Mouse (Mus musculus): ENCODE data around the gene Gm15155. TPM values are rescaled to one million over a fixed set of nuclear protein-coding genes. Genes with fewer than 3 reads are reported as not detected.
"Not testable (repeated sequence)": the region's sequence is repeated elsewhere in the genome, so short reads cannot be mapped to it uniquely, and the experiment has no call there.

The Gm15155 gene
- polyA plus RNA-seq, 1 experiment from 2014 or later: not detected

DNA sequence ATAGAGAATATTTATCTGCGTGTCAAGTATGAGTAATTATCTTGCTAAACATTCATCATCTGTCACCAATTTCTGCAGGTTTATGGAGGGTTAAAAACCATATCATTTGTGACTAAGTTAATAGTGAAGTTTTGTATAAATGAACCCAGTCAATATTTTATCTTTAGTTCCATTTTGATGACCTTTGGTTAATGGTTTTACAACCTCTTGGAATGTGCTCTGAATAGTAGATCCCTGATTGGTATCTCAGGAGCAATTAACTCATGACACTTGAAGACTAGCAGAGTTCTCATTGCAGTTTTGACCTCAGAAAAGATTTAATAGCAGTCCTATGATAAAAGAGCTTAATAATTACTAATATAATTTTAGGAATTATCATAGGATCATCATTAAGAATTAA lies 385.2 kb downstream of the Gm15155 start:
- in situ Hi-C loops (cut with MboI; ENCODE audit: low pct_unique_long_range_greater_than_20kb): no loop called here
- DNase-seq (ENCODE audit: low read depth, low spot score) (no peak), ATAC-seq (no peak)
- POLR2A ChIA-PET: no interaction called here
- CTCF ChIA-PET: no interaction called here
- H3K27me3 ChIP-seq: no peaks in the 10 kb centered on the region
- TF ChIP-seq CTCF (IDR thresholded peaks at IDR 0.05): no peak

DNA sequence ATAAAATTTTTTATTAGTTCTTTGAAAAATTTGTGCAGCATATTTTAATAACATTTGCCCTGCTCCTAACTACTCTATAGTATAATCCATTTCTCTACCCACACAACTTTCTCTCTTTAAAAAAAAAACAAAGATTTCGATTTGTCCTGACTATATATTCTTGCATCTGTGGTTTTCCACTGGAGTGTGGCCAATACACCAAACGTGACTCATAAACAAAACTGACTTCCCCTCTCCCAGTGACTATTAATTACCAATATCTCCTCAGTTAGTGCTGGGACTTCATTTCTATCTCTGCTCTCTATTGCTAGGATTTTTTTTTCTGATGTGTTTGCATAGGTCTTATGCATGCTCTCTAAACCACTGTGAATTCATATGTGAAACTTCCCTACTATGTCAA lies 531.2 kb downstream of the Gm15155 start:
- no peaks in the 10 kb centered on the region for H3K27me3 ChIP-seq
- in situ Hi-C loops (cut with MboI; ENCODE audit: low pct_unique_long_range_greater_than_20kb): no loop called here
- no peak for DNase-seq (ENCODE audit: low read depth, low spot score)
- POLR2A ChIA-PET: no interaction called here
- no peak for TF ChIP-seq CTCF (IDR thresholded peaks at IDR 0.05)
- CTCF ChIA-PET: no interaction called here
- no peak for ATAC-seq

DNA sequence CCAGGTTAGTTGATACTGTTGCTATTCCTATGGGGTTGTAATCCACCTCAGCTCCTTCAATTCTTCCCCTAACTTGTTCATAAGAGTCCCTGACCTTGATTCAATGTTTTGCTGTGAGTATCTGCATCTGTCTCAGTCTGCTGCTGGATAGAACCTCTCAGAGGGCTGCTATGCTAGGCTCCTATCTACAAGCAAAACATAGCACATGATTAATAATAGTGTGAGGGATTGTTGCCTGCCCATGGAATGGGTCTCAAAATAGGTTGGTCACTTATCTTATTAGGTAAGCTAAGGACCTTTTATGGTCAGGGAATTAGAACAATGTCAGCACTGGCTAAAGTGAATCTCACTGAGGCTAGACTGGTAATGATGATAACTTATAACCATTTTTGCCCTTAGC lies 547.0 kb downstream of the Gm15155 start:
- H3K27me3 ChIP-seq: no peaks in the 10 kb centered on the region
- ATAC-seq (no peak), DNase-seq (ENCODE audit: low read depth, low spot score) (no peak)
- TF ChIP-seq CTCF (IDR thresholded peaks at IDR 0.05): no peak
- in situ Hi-C loops (cut with MboI; ENCODE audit: low pct_unique_long_range_greater_than_20kb): no loop called here
- POLR2A ChIA-PET: no interaction called here
- CTCF ChIA-PET: no interaction called here

DNA sequence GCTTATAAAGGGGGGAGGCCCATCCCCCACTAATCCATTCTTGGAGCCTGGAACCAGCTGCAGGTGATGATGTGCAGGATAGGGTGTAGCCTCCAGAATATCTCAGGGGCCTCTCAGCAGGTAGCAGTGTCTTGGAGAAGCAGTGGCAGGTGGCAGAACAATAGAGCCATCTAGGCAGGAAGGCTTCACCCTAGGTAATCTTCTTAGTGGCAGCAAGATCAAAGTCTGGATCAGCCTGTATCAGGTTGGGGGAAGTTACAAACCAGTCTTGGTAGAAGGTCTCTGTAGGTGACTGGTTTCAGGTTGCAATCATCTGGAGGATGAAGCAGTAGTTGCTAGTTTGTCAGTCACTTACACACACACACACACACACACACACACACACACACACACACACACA lies 679.3 kb downstream of the Gm15155 start:
- POLR2A ChIA-PET; ATAC-seq; in situ Hi-C loops (cut with MboI; ENCODE audit: low pct_unique_long_range_greater_than_20kb); H3K27me3 ChIP-seq; CTCF ChIA-PET; DNase-seq (ENCODE audit: low read depth, low spot score): not testable (repeated sequence)

Other genes starting within 250 kb of the Gm15155 start
- not detected for gene Ptchd1, start 927 bp upstream of the Gm15155 start, polyA plus RNA-seq (2021)

All from Patski (cell line).